Mouse (Mus musculus): ENCODE measurements at regions not wholly inside any gene's neighbourhood (a gene's known extent, or its start where the extent isn't known, plus 50 kb on each side); places are given as distances from the start of the nearest gene placed in this dataset.

GRCm38 (mm10) chr14:98505321-98505720 is 335.8 kb upstream of the Dach1 start:
- no peak overlapping the region for H3K27ac ChIP-seq (replicated peaks in 1 of 2; ENCODE audit: control insufficient read depth in 1 of 2, insufficient read depth in 1 of 2, low read depth in 2 of 2, low read length in 2 of 2)
- no peak for ATAC-seq (ENCODE audit: insufficient number of reproducible peaks, insufficient read depth, low FRiP score, low read depth)
- 82% methylated on average over 6 of the region's 6 CpGs for WGBS
- no peaks in the 10 kb centered on the region for H3K36me3 ChIP-seq (ENCODE audit: control insufficient read depth, insufficient read depth, low read length)
- no peaks in the 10 kb centered on the region for H3K4me1 ChIP-seq (ENCODE audit: control insufficient read depth in 2 of 2, insufficient read depth in 2 of 2, low read length in 2 of 2)
- no peak overlapping the region for H3K9ac ChIP-seq (ENCODE audit: low read length)
- H3K9me3 ChIP-seq (ENCODE audit: control insufficient read depth, low read length): no peaks in the 10 kb centered on the region
- no peak overlapping the region for H3K4me3 ChIP-seq (ENCODE audit: control insufficient read depth in 1 of 2, insufficient read depth in 1 of 2, low read depth in 1 of 2, low read length in 2 of 2)
- no peaks in the 10 kb centered on the region for H3K27me3 ChIP-seq (ENCODE audit: control insufficient read depth, insufficient read depth, low read length)
- no peak overlapping the region for H3K4me2 ChIP-seq (ENCODE audit: low read length)

- WGBS: 37% methylated on average over 8 of the region's 8 CpGs
- Histone ChIP-seq H3K27me3 (ENCODE audit: control insufficient read depth, insufficient read depth, low read length) (no peaks in the 10 kb centered on the region), H3K4me3 (ENCODE audit: control insufficient read depth in 1 of 2, insufficient read depth in 1 of 2, low read depth in 1 of 2, low read length in 2 of 2) (no peak overlapping the region), H3K4me1 (ENCODE audit: control insufficient read depth in 2 of 2, insufficient read depth in 2 of 2, low read length in 2 of 2) (peaks cover 2 to 5% of the 10 kb centered on the region in 2 experiments; a peak in 2 of 4 replicates), H3K4me2 (ENCODE audit: low read length) (no peak overlapping the region), H3K27ac (replicated peaks in 1 of 2; ENCODE audit: control insufficient read depth in 1 of 2, insufficient read depth in 1 of 2, low read depth in 2 of 2, low read length in 2 of 2) (no peak overlapping the region), H3K9me3 (ENCODE audit: control insufficient read depth, low read length) (no peaks in the 10 kb centered on the region), H3K9ac (ENCODE audit: low read length) (no peak overlapping the region), H3K36me3 (ENCODE audit: control insufficient read depth, insufficient read depth, low read length) (no peaks in the 10 kb centered on the region)
- ATAC-seq (ENCODE audit: insufficient number of reproducible peaks, insufficient read depth, low FRiP score, low read depth): no peak
Measured at GRCm38 (mm10) chr14:98477416-98477815, 307.9 kb upstream of the Dach1 start.

- H3K36me3 ChIP-seq (ENCODE audit: control insufficient read depth, insufficient read depth, low read length): no peaks in the 10 kb centered on the region
- no peak overlapping the region for H3K27ac ChIP-seq (replicated peaks in 1 of 2; ENCODE audit: control insufficient read depth in 1 of 2, insufficient read depth in 1 of 2, low read depth in 2 of 2, low read length in 2 of 2)
- 70% methylated on average over 5 of the region's 5 CpGs for WGBS
- no peak overlapping the region for H3K4me3 ChIP-seq (ENCODE audit: control insufficient read depth in 1 of 2, insufficient read depth in 1 of 2, low read depth in 1 of 2, low read length in 2 of 2)
- ATAC-seq (ENCODE audit: insufficient number of reproducible peaks, insufficient read depth, low FRiP score, low read depth): no peak
- no peaks in the 10 kb centered on the region for H3K27me3 ChIP-seq (ENCODE audit: control insufficient read depth, insufficient read depth, low read length)
- H3K4me1 ChIP-seq (ENCODE audit: control insufficient read depth in 2 of 2, insufficient read depth in 2 of 2, low read length in 2 of 2): no peaks in the 10 kb centered on the region
- H3K9ac ChIP-seq (ENCODE audit: low read length): no peak overlapping the region
- H3K9me3 ChIP-seq (ENCODE audit: control insufficient read depth, low read length): no peaks in the 10 kb centered on the region
- H3K4me2 ChIP-seq (ENCODE audit: low read length): no peak overlapping the region
Measured at GRCm38 (mm10) chr14:98471803-98472509, 302.4 kb upstream of the Dach1 start.

- Histone ChIP-seq H3K4me3 (ENCODE audit: control insufficient read depth in 1 of 2, insufficient read depth in 1 of 2, low read depth in 1 of 2, low read length in 2 of 2) (no peak overlapping the region), H3K27ac (replicated peaks in 1 of 2; ENCODE audit: control insufficient read depth in 1 of 2, insufficient read depth in 1 of 2, low read depth in 2 of 2, low read length in 2 of 2) (no peak overlapping the region), H3K4me2 (ENCODE audit: low read length) (no peak overlapping the region), H3K27me3 (ENCODE audit: control insufficient read depth, insufficient read depth, low read length) (no peaks in the 10 kb centered on the region), H3K4me1 (ENCODE audit: control insufficient read depth in 2 of 2, insufficient read depth in 2 of 2, low read length in 2 of 2) (no peaks in the 10 kb centered on the region), H3K9ac (ENCODE audit: low read length) (no peak overlapping the region), H3K9me3 (ENCODE audit: control insufficient read depth, low read length) (no peaks in the 10 kb centered on the region), H3K36me3 (ENCODE audit: control insufficient read depth, insufficient read depth, low read length) (no peaks in the 10 kb centered on the region)
- ATAC-seq (ENCODE audit: insufficient number of reproducible peaks, insufficient read depth, low FRiP score, low read depth): no peak
- 84% methylated on average over 1 of the region's 1 CpGs for WGBS
Measured at GRCm38 (mm10) chr14:98454461-98454860, 284.9 kb upstream of the Dach1 start.

- WGBS: 66% methylated on average over 6 of the region's 6 CpGs
- H3K4me2 ChIP-seq (ENCODE audit: low read length): no peak overlapping the region
- no peaks in the 10 kb centered on the region for H3K9me3 ChIP-seq (ENCODE audit: control insufficient read depth, low read length)
- no peaks in the 10 kb centered on the region for H3K36me3 ChIP-seq (ENCODE audit: control insufficient read depth, insufficient read depth, low read length)
- ATAC-seq (ENCODE audit: insufficient number of reproducible peaks, insufficient read depth, low FRiP score, low read depth): no peak
- no peaks in the 10 kb centered on the region for H3K4me1 ChIP-seq (ENCODE audit: control insufficient read depth in 2 of 2, insufficient read depth in 2 of 2, low read length in 2 of 2)
- H3K27me3 ChIP-seq (ENCODE audit: control insufficient read depth, insufficient read depth, low read length): no peaks in the 10 kb centered on the region
- no peak overlapping the region for H3K27ac ChIP-seq (replicated peaks in 1 of 2; ENCODE audit: control insufficient read depth in 1 of 2, insufficient read depth in 1 of 2, low read depth in 2 of 2, low read length in 2 of 2)
- no peak overlapping the region for H3K9ac ChIP-seq (ENCODE audit: low read length)
- no peak overlapping the region for H3K4me3 ChIP-seq (ENCODE audit: control insufficient read depth in 1 of 2, insufficient read depth in 1 of 2, low read depth in 1 of 2, low read length in 2 of 2)
Measured at GRCm38 (mm10) chr14:98452191-98452590, 282.6 kb upstream of the Dach1 start.

- Histone ChIP-seq H3K9me3 (ENCODE audit: control insufficient read depth, low read length) (no peaks in the 10 kb centered on the region), H3K4me2 (ENCODE audit: low read length) (no peak overlapping the region), H3K4me1 (ENCODE audit: control insufficient read depth in 2 of 2, insufficient read depth in 2 of 2, low read length in 2 of 2) (no peaks in the 10 kb centered on the region), H3K4me3 (ENCODE audit: control insufficient read depth in 1 of 2, insufficient read depth in 1 of 2, low read depth in 1 of 2, low read length in 2 of 2) (no peak overlapping the region), H3K36me3 (ENCODE audit: control insufficient read depth, insufficient read depth, low read length) (no peaks in the 10 kb centered on the region), H3K9ac (ENCODE audit: low read length) (no peak overlapping the region), H3K27me3 (ENCODE audit: control insufficient read depth, insufficient read depth, low read length) (no peaks in the 10 kb centered on the region), H3K27ac (replicated peaks in 1 of 2; ENCODE audit: control insufficient read depth in 1 of 2, insufficient read depth in 1 of 2, low read depth in 2 of 2, low read length in 2 of 2) (no peak overlapping the region)
- no peak for ATAC-seq (ENCODE audit: insufficient number of reproducible peaks, insufficient read depth, low FRiP score, low read depth)
- WGBS: 82% methylated on average over 5 of the region's 5 CpGs
Measured at GRCm38 (mm10) chr14:98449568-98449967, 280.0 kb upstream of the Dach1 start.

- H3K36me3 ChIP-seq (ENCODE audit: control insufficient read depth, insufficient read depth, low read length): no peaks in the 10 kb centered on the region
- no peaks in the 10 kb centered on the region for H3K9me3 ChIP-seq (ENCODE audit: control insufficient read depth, low read length)
- no peaks in the 10 kb centered on the region for H3K4me1 ChIP-seq (ENCODE audit: control insufficient read depth in 2 of 2, insufficient read depth in 2 of 2, low read length in 2 of 2)
- no peak overlapping the region for H3K27ac ChIP-seq (replicated peaks in 1 of 2; ENCODE audit: control insufficient read depth in 1 of 2, insufficient read depth in 1 of 2, low read depth in 2 of 2, low read length in 2 of 2)
- H3K27me3 ChIP-seq (ENCODE audit: control insufficient read depth, insufficient read depth, low read length): no peaks in the 10 kb centered on the region
- ATAC-seq (ENCODE audit: insufficient number of reproducible peaks, insufficient read depth, low FRiP score, low read depth): no peak
- H3K4me2 ChIP-seq (ENCODE audit: low read length): no peak overlapping the region
- no peak overlapping the region for H3K4me3 ChIP-seq (ENCODE audit: control insufficient read depth in 1 of 2, insufficient read depth in 1 of 2, low read depth in 1 of 2, low read length in 2 of 2)
- 82% methylated on average over 3 of the region's 3 CpGs for WGBS
- no peak overlapping the region for H3K9ac ChIP-seq (ENCODE audit: low read length)
Measured at GRCm38 (mm10) chr14:98442411-98442810, 272.8 kb upstream of the Dach1 start.

- H3K9me3 ChIP-seq (ENCODE audit: control insufficient read depth, low read length): no peaks in the 10 kb centered on the region
- no peaks in the 10 kb centered on the region for H3K27me3 ChIP-seq (ENCODE audit: control insufficient read depth, insufficient read depth, low read length)
- H3K4me2 ChIP-seq (ENCODE audit: low read length): no peak overlapping the region
- no peak overlapping the region for H3K27ac ChIP-seq (replicated peaks in 1 of 2; ENCODE audit: control insufficient read depth in 1 of 2, insufficient read depth in 1 of 2, low read depth in 2 of 2, low read length in 2 of 2)
- WGBS: 56% methylated on average over 2 of the region's 2 CpGs
- no peak overlapping the region for H3K9ac ChIP-seq (ENCODE audit: low read length)
- no peaks in the 10 kb centered on the region for H3K36me3 ChIP-seq (ENCODE audit: control insufficient read depth, insufficient read depth, low read length)
- no peaks in the 10 kb centered on the region for H3K4me1 ChIP-seq (ENCODE audit: control insufficient read depth in 2 of 2, insufficient read depth in 2 of 2, low read length in 2 of 2)
- no peak overlapping the region for H3K4me3 ChIP-seq (ENCODE audit: control insufficient read depth in 1 of 2, insufficient read depth in 1 of 2, low read depth in 1 of 2, low read length in 2 of 2)
- no peak for ATAC-seq (ENCODE audit: insufficient number of reproducible peaks, insufficient read depth, low FRiP score, low read depth)
Measured at GRCm38 (mm10) chr14:98441954-98442353, 272.4 kb upstream of the Dach1 start.
